Mouse (Mus musculus): ENCODE results near the gene Gm43552. TPM values are rescaled to one million over a fixed set of nuclear protein-coding genes. Genes with fewer than 3 reads are reported as not detected.
"Not testable (repeated sequence)": the region's sequence is repeated elsewhere in the genome, so short reads cannot be mapped to it uniquely, and the experiment has no call there.

Gm43552 gene
- polyA plus RNA-seq, 1 experiment from 2014 or later = not detected

- Histone ChIP-seq H3K4me2 (replicated peaks; ENCODE audit: low read depth, low read length) (no peak overlapping the region), H3K4me1 (ENCODE audit: insufficient read depth, low read depth, low read length) (peaks cover 21% of the 10 kb centered on the region; the same call in 1 of the 2 replicates), H3K36me3 (ENCODE audit: insufficient read depth, low read length) (peaks cover 9% of the 10 kb centered on the region; the same call in 1 of the 2 replicates), H3K9me3 (ENCODE audit: low read length) (no peaks in the 10 kb centered on the region), H3K9ac (replicated peaks; ENCODE audit: low read depth) (no peak overlapping the region), H3K4me3 (ENCODE audit: low read depth, low read length) (no peak overlapping the region), H3K27ac (ENCODE audit: low read length) (no peak overlapping the region), H3K27me3 (replicated peaks; ENCODE audit: insufficient read depth, low read length) (no peaks in the 10 kb centered on the region)
- WGBS = 100% methylated on average over 1 of the region's 2 CpGs
- no peak for TF ChIP-seq EP300 (IDR thresholded peaks at IDR 0.05)
- no peak for TF ChIP-seq CTCF (IDR thresholded peaks at IDR 0.05)
- ATAC-seq = no peak
- no peak for DNase-seq (ENCODE audit: low spot score)
These were observed 6.1 kb downstream of the Gm43552 start for GRCm38 (mm10) chr5:65486514-65486913.

- no peak overlapping the region for H3K9ac ChIP-seq (replicated peaks; ENCODE audit: low read depth)
- no peaks in the 10 kb centered on the region for H3K9me3 ChIP-seq (ENCODE audit: low read length)
- DNase-seq (ENCODE audit: low spot score) (no peak), ATAC-seq (no peak)
- no peak for TF ChIP-seq CTCF (IDR thresholded peaks at IDR 0.05)
- no peaks in the 10 kb centered on the region for H3K36me3 ChIP-seq (ENCODE audit: insufficient read depth, low read length)
- H3K4me3 ChIP-seq (ENCODE audit: low read depth, low read length) = no peak overlapping the region
- no peaks in the 10 kb centered on the region for H3K4me1 ChIP-seq (ENCODE audit: insufficient read depth, low read depth, low read length)
- H3K27me3 ChIP-seq (replicated peaks; ENCODE audit: insufficient read depth, low read length) = no peaks in the 10 kb centered on the region
- H3K27ac ChIP-seq (ENCODE audit: low read length) = no peak overlapping the region
- no peak overlapping the region for H3K4me2 ChIP-seq (replicated peaks; ENCODE audit: low read depth, low read length)
- 91% methylated on average over 4 of the region's 4 CpGs for WGBS
These were observed 9.6 kb downstream of the Gm43552 start for GRCm38 (mm10) chr5:65482996-65483395.

GRCm38 (mm10) chr5:65480511-65480910 is 12.1 kb downstream of the Gm43552 start:
- Histone ChIP-seq H3K9ac (replicated peaks; ENCODE audit: low read depth) (no peak overlapping the region), H3K27ac (ENCODE audit: low read length) (peak overlapping the region; percentile 59; the same call in 1 of the 2 replicates), H3K4me1 (ENCODE audit: insufficient read depth, low read depth, low read length) (no peaks in the 10 kb centered on the region), H3K9me3 (ENCODE audit: low read length) (no peaks in the 10 kb centered on the region), H3K4me3 (ENCODE audit: low read depth, low read length) (no peak overlapping the region), H3K4me2 (replicated peaks; ENCODE audit: low read depth, low read length) (no peak overlapping the region), H3K27me3 (replicated peaks; ENCODE audit: insufficient read depth, low read length) (no peaks in the 10 kb centered on the region), H3K36me3 (ENCODE audit: insufficient read depth, low read length) (no peaks in the 10 kb centered on the region)
- TF ChIP-seq EP300 (IDR thresholded peaks at IDR 0.05) = no peak
- no peak for TF ChIP-seq CTCF (IDR thresholded peaks at IDR 0.05)
- 27% methylated on average over 4 of the region's 4 CpGs for WGBS
- ATAC-seq (0 out of 2 replicates have a peak, but pooled peaks have one; percentile 5), DNase-seq (ENCODE audit: low spot score) (no peak)

- H3K27ac ChIP-seq (ENCODE audit: low read length) = peak overlapping the region; percentile 59
- 65% methylated on average over 9 of the region's 9 CpGs for WGBS
- TF ChIP-seq EP300 (IDR thresholded peaks at IDR 0.05) (no peak), CTCF (IDR thresholded peaks at IDR 0.05) (no peak)
- DNase-seq (ENCODE audit: low spot score) = peak; percentile 56
- H3K4me2 ChIP-seq (replicated peaks; ENCODE audit: low read depth, low read length) = no peak overlapping the region
- no peaks in the 10 kb centered on the region for H3K4me1 ChIP-seq (ENCODE audit: insufficient read depth, low read depth, low read length)
- no peaks in the 10 kb centered on the region for H3K9me3 ChIP-seq (ENCODE audit: low read length)
- H3K4me3 ChIP-seq (ENCODE audit: low read depth, low read length) = no peak overlapping the region
- no peak overlapping the region for H3K9ac ChIP-seq (replicated peaks; ENCODE audit: low read depth)
- peak; percentile 72 for ATAC-seq
- no peaks in the 10 kb centered on the region for H3K27me3 ChIP-seq (replicated peaks; ENCODE audit: insufficient read depth, low read length)
- no peaks in the 10 kb centered on the region for H3K36me3 ChIP-seq (ENCODE audit: insufficient read depth, low read length)
These were observed 12.8 kb downstream of the Gm43552 start for GRCm38 (mm10) chr5:65479681-65480445.

- Histone ChIP-seq H3K4me1 (ENCODE audit: insufficient read depth, low read depth, low read length) (no peaks in the 10 kb centered on the region), H3K36me3 (ENCODE audit: insufficient read depth, low read length) (no peaks in the 10 kb centered on the region), H3K9me3 (ENCODE audit: low read length) (no peaks in the 10 kb centered on the region), H3K9ac (replicated peaks; ENCODE audit: low read depth) (no peak overlapping the region), H3K4me3 (ENCODE audit: low read depth, low read length) (no peak overlapping the region), H3K27ac (ENCODE audit: low read length) (no peak overlapping the region), H3K27me3 (replicated peaks; ENCODE audit: insufficient read depth, low read length) (no peaks in the 10 kb centered on the region), H3K4me2 (replicated peaks; ENCODE audit: low read depth, low read length) (no peak overlapping the region)
- TF ChIP-seq CTCF (IDR thresholded peaks at IDR 0.05) (peak; percentile 56), EP300 (IDR thresholded peaks at IDR 0.05) (no peak)
- 67% methylated on average over 4 of the region's 4 CpGs for WGBS
- DNase-seq (ENCODE audit: low spot score) (peak; percentile 47), ATAC-seq (no peak)
These were observed 14.4 kb downstream of the Gm43552 start for GRCm38 (mm10) chr5:65478224-65478623.

- not testable (repeated sequence) for H3K4me3 ChIP-seq (ENCODE audit: low read depth, low read length); H3K36me3 ChIP-seq (ENCODE audit: insufficient read depth, low read length); H3K9ac ChIP-seq (replicated peaks; ENCODE audit: low read depth); DNase-seq (ENCODE audit: low spot score); H3K4me1 ChIP-seq (ENCODE audit: insufficient read depth, low read depth, low read length); H3K4me2 ChIP-seq (replicated peaks; ENCODE audit: low read depth, low read length); H3K27ac ChIP-seq (ENCODE audit: low read length); H3K9me3 ChIP-seq (ENCODE audit: low read length); H3K27me3 ChIP-seq (replicated peaks; ENCODE audit: insufficient read depth, low read length); ATAC-seq
- WGBS = 94% methylated on average over 4 of the region's 4 CpGs
These were observed 15.9 kb downstream of the Gm43552 start for GRCm38 (mm10) chr5:65476739-65477138.
